Mouse (Mus musculus): ENCODE measurements around the gene Flt1.

The Flt1 gene

DNA sequence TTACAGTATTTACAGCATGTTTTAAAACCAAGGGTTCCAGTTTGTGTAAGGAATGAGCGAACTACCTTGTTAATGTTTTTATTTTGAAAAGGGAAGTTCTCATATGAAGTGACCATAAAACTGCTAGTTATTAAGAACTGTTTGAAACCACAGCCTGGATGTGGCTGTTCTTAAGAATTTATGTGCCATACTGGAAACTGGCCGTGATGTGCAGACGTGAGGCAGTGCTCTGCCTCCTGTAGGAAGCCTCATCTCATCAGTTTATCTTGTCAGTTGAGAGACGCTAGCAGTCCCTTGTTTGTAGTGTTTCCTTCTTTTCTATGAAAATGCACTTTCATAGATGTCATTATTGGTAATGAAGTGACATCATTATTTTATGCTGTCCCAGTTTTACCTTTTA is 186.0 kb downstream of the Flt1 start:
- no peak for DNase-seq

GRCm38 (mm10) chr5:147539409-147539808 is 186.4 kb downstream of the Flt1 start:
- DNase-seq, result no peak

GRCm38 (mm10) chr5:147532031-147532430 is 193.8 kb downstream of the Flt1 start:
- DNase-seq, result no peak

GRCm38 (mm10) chr5:147527788-147528187 is 198.0 kb downstream of the Flt1 start:
- no peak for DNase-seq

DNA sequence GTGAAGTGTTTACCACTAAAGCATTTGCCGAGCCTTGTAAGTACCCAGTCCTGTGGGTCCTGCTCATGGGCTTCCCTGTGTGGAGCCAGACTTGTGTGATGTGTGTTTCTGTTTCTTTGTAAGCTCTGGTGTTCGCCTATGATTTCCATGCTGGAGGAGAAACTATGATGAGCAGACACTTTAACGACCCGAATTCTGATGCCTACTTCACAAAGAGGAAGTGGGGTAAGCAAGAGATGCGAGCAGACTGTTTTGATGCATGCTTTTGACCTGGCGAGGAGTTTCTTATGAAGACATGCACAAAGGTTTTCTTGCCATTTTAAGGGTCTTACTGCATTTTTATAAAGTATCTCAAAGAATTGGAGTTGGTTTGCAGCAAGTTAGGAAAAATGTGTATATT is 198.8 kb downstream of the Flt1 start:
- DNase-seq, result no peak

Measured in spleen, adult 18-20 months (tissue).